Mouse (Mus musculus) cortical plate, adult 2 months (tissue): ENCODE measurements at regions not wholly inside any gene's neighbourhood (a gene's known extent, or its start where the extent isn't known, plus 50 kb on each side); places are given as distances from the start of the nearest gene placed in this dataset.

Experiments used
- H3K27ac ChIP-seq: fragments of 200-500 bp; 2 replicates; pipeline ENCODE4 v1.5.1; 2012; ENCODE audit warnings: low read length, control low read depth, inconsistent platforms; ENCODE audit not compliant: insufficient read depth
- H3K4me1 ChIP-seq: fragments of 200-500 bp; 2 replicates; pipeline ENCODE4 v1.6.1; 2011; ENCODE audit warnings: low read length; ENCODE audit not compliant: control insufficient read depth, insufficient read depth
- H3K4me3 ChIP-seq: fragments of 200-500 bp; 2 replicates; pipeline ENCODE4 v1.5.1; 2011; ENCODE audit warnings: mild to moderate bottlenecking, low read length, control low read depth; ENCODE audit not compliant: insufficient read depth
- CTCF ChIP-seq: fragments of 200-500 bp; IDR thresholded peaks from 2 replicates; pipeline ENCODE4 v1.5.1; 2011; ENCODE audit warnings: mild to moderate bottlenecking, control low read depth, low read length; ENCODE audit not compliant: insufficient read depth; ENCODE audit errors: extremely low read depth
- POLR2A ChIP-seq: fragments of 200-500 bp; IDR thresholded peaks from 2 replicates; pipeline ENCODE4 v1.6.1; 2011; ENCODE audit warnings: mild to moderate bottlenecking, low read length, control low read depth; ENCODE audit not compliant: insufficient read depth; ENCODE audit errors: extremely low read depth

DNA sequence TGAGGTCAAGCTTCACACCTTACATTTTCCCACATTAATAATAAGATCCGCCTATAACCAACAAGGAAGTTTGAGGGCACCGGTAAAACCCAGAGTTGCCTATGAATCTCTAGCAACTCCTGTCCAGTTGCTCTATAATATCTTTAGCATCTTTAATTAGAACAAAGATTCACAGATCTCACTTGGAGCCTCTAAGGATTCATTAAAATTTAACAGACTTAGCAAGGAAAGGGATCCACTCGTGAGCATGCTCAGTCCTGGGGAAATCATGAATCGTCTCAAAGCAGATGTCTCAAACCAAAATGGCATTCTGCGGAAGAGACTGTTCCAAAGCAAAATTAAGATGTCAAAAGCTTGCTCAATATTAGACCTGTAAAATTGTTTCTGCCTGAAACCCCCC, 57.8 kb upstream of the Nt5e start:
- no peak overlapping the region for H3K4me3 ChIP-seq
- H3K4me1 ChIP-seq: no peaks in the 10 kb centered on the region
- no peak overlapping the region for H3K27ac ChIP-seq
- no peak for TF ChIP-seq POLR2A
- TF ChIP-seq CTCF: no peak

DNA sequence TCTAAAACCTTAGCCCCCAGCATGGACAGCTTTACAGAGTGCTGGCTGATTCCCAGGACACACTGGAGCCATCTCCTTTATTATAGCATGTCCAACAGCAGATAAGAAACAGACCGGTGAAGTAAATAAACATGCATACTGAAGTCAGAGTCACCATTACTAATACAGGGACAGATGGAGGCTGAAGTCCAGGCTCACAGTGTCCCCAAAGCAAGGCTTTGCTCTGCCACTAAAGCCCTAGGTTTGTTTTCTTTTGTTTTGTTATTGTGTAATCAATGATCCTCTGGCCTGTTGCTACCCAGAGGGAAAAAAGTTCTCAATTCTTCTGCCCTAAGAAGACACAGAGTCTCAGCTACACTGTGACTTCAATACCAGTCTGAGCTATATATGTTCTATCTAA, 56.2 kb upstream of the Nt5e start:
- H3K4me3 ChIP-seq: no peak overlapping the region
- no peak overlapping the region for H3K27ac ChIP-seq
- no peak for TF ChIP-seq POLR2A
- no peak for TF ChIP-seq CTCF

DNA sequence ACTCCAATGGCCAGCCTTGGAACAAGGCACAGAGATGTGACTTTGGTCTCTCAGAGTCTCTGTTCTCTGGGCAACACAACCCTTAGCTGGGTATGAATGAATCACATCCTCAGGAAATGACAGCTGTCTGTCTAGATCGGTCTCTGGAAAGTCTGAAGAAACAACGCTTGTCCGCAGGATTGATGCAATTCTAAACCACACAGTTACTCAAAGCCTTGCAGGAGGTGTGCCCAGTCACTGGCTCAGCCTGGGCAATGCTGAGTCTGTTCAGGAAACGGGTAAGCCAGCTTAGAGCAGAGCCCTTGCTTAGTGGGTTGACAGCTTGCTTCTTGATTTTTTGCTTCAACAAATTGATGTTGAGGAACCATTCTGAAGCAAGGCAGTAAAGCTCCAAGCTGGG, 53.7 kb upstream of the Nt5e start:
- Histone ChIP-seq H3K4me1 (no peaks in the 10 kb centered on the region), H3K4me3 (no peak overlapping the region), H3K27ac (no peak overlapping the region)
- TF ChIP-seq CTCF (no peak), POLR2A (no peak)

More for the DNA sequence above, 56.2 kb upstream of the Nt5e start:
- no peaks in the 10 kb centered on the region for H3K4me1 ChIP-seq

DNA sequence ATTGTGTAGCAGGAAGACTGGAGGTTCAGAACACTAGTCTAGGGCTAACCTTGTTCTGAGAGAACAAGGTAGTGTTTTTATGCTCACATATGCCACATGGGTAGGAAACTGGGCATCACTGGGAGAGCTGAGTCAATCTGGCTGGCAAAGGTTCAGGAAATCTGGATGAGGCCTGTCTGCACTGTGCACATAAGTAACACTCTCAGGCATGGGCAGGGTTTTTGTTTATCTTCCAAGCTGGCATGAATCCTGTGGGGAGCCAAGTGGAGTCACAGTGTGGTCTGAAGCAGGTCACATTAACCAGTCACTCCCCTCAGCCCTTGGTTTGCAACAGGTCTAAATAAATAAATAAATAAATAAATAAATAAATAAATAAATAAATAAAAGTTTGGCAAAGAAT, 53.0 kb upstream of the Nt5e start:
- no peak overlapping the region for H3K27ac ChIP-seq
- no peaks in the 10 kb centered on the region for H3K4me1 ChIP-seq
- no peak overlapping the region for H3K4me3 ChIP-seq
- no peak for TF ChIP-seq CTCF
- TF ChIP-seq POLR2A: no peak

DNA sequence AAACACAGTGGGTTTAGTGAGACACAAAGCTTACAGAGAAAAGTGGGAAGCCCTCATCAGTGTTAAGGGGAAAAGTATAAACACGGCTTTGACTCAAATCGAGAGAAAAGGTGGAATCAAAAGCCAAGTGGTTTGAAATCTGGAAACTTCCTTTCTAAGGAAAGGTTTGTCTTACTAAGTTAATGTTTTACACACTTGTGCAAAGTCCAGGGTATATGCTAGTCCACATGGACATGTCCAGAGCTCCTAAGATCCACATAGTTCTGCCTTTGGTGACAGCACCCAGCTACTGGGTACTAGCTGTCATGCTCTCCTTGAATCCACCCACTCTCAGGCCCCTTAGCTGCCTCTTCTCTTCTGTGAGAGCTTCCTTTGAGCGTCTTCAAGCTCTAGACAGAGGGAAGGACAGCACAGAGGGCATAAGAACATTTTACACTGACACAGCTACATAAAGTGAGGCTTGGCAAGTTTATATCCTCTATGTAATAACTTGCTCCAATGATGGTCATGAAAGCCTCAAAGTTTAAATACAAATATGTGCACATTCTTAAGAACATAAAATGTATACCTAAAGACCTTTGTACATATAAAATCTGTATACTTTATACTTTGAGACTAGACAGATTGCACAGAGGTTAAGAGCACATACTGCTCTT, 52.2 kb upstream of the Nt5e start:
- TF ChIP-seq CTCF: no peak
- no peak for TF ChIP-seq POLR2A
- no peak overlapping the region for H3K4me3 ChIP-seq
- no peaks in the 10 kb centered on the region for H3K4me1 ChIP-seq
- H3K27ac ChIP-seq: no peak overlapping the region

DNA sequence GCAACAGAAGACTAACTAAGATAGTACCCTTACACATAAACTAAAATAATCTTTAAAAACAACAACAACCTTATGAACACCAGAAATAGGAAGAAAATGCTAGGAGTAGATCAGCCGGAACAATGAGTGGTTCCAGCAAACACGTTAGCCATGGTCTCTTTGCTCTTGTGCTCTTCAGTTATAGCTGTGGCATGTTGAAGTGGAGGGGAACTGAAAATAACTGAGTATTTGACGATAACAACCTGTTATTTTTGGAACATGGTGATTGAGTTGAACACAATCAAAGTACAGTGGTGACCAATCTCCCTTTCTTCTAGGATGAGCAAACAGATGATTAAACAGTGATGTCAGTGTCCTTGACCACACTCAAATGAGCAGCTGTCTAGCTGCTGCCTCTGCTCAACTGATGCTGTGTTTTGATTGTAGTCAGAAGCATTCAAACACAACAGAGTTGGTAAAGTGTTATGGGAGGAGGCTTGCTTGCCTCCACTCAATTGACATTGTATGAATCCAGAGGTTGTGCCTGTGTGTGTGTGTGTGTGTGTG, 50.9 kb upstream of the Nt5e start:
- TF ChIP-seq POLR2A: no peak
- no peak for TF ChIP-seq CTCF
- no peaks in the 10 kb centered on the region for H3K4me1 ChIP-seq
- no peak overlapping the region for H3K4me3 ChIP-seq
- H3K27ac ChIP-seq: no peak overlapping the region

DNA sequence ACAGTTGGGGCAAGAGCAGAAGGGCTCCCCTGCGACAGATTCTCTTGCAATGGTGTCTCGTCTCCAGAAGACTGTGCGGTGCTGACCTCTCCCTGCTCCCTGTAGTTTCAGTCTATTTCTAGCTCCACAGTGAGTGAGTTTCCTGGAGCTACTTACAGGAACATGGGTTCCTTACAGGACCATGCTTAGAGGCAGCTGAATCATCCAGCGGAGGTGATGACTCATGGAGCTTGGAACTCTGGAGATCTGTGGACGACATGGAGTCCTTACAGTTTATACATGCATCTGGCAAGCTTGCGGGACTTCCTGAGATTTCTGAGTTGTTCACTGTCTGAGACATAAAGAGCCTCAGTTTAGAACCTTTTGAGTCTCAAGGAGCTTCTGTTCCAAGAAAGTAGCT, 50.0 kb upstream of the Nt5e start:
- TF ChIP-seq POLR2A (no peak), CTCF (no peak)
- no peak overlapping the region for H3K4me3 ChIP-seq
- no peak overlapping the region for H3K27ac ChIP-seq
- no peaks in the 10 kb centered on the region for H3K4me1 ChIP-seq
